Mouse (Mus musculus): ENCODE measurements at regions not wholly inside any gene's neighbourhood (a gene's known extent, or its start where the extent isn't known, plus 50 kb on each side); places are given as distances from the start of the nearest gene placed in this dataset.

GRCm38 (mm10) chr6:127276362-127276761, 124.4 kb upstream of the Ccnd2 start:
- no peak for TF ChIP-seq GATA1 (IDR thresholded peaks at IDR 0.05; ENCODE audit: borderline replicate concordance, low read length)
- TF ChIP-seq FLI1 (IDR thresholded peaks at IDR 0.05; ENCODE audit: low read length): no peak

Data from megakaryocyte, embryonic 14.5 days (primary cell).